Mouse (Mus musculus) liver, embryonic 14.5 days (tissue): ENCODE results near the gene Ttc39d. TPM values are rescaled to one million over a fixed set of nuclear protein-coding genes. Genes with fewer than 3 reads are reported as not detected.
A peak's percentile ranks its signal among the peaks of the same experiment; 100 is the strongest.

Experiments
- ATAC-seq: fragments of 200-750 bp; cut with Nextera tagmentation; 2 replicates; pipeline ENCODE4 v1.8.0; 2017; ENCODE audit warnings: moderate number of reproducible peaks, mild to moderate bottlenecking, moderate library complexity; ENCODE audit not compliant: insufficient read depth
- DNase-seq, 3 experiments: peaks; one replicate each; pipeline ENCODE4 v3.0.0-alpha.2; 2012 to 2013; ENCODE audit warnings: low read depth in 3 of 3, low spot score in 3 of 3
- H3K27ac ChIP-seq: fragments of 300-500 bp; sonication (generic); 2 replicates; pipeline ENCODE4 v1.5.1; 2014; ENCODE audit warnings: moderate library complexity, mild to moderate bottlenecking, control low read depth, inconsistent platforms
- H3K27me3 ChIP-seq: fragments of 300-500 bp; sonication (generic); 2 replicates; pipeline ENCODE4 v1.6.1; 2014; ENCODE audit warnings: mild to moderate bottlenecking, low read length, moderate library complexity; ENCODE audit not compliant: control insufficient read depth, insufficient read depth
- H3K36me3 ChIP-seq: fragments of 300-500 bp; sonication (generic); replicated peaks from 2 replicates; pipeline ENCODE4 v1.6.1; 2014; ENCODE audit warnings: low read depth; ENCODE audit not compliant: control insufficient read depth, insufficient read depth
- H3K4me1 ChIP-seq, 2 experiments: fragments of 200-500 bp in 1 of 2; fragments of 300-500 bp in 1 of 2; sonication (generic) in 1 of 2; replicated peaks; 2 replicates each; pipeline ENCODE4 v1.6.1; 2012 to 2014; ENCODE audit warnings: antibody characterized with exemption in 1 of 2, inconsistent platforms in 1 of 2, low read length in 1 of 2; ENCODE audit not compliant: control insufficient read depth in 2 of 2, insufficient read depth in 2 of 2
- H3K4me2 ChIP-seq: fragments of 300-500 bp; sonication (generic); 2 replicates; pipeline ENCODE4 v1.6.1; 2014; ENCODE audit warnings: low read depth, mild to moderate bottlenecking, control low read depth, moderate library complexity
- H3K4me3 ChIP-seq, 2 experiments: fragments of 200-500 bp in 1 of 2; fragments of 300-500 bp in 1 of 2; sonication (generic) in 1 of 2; 2 replicates each; pipeline ENCODE4 v1.5.1; 2012 to 2014; ENCODE audit warnings: low read depth in 2 of 2, low read length in 2 of 2, mild to moderate bottlenecking in 2 of 2, control low read depth in 1 of 2, inconsistent platforms in 1 of 2, moderate library complexity in 1 of 2; ENCODE audit not compliant: insufficient read depth in 1 of 2
- H3K9ac ChIP-seq: fragments of 300-500 bp; sonication (generic); replicated peaks from 2 replicates; pipeline ENCODE4 v1.6.1; 2014; ENCODE audit warnings: mild to moderate bottlenecking, control low read depth, moderate library complexity
- H3K9me3 ChIP-seq: fragments of 300-500 bp; sonication (generic); 2 replicates; pipeline ENCODE4 v1.6.1; 2016; ENCODE audit warnings: low read length, mixed read lengths; ENCODE audit not compliant: control insufficient read depth
- CTCF ChIP-seq: IDR thresholded peaks from 2 replicates; pipeline ENCODE4 v1.5.1; 2016; ENCODE audit warnings: antibody characterized with exemption, low read depth, control low read depth
- EP300 ChIP-seq: IDR thresholded peaks from 2 replicates; pipeline ENCODE4 v1.6.1; 2016; ENCODE audit warnings: antibody characterized with exemption, low read depth
- WGBS: fragments of 180-500 bp; shearing (Covaris S2); extraction: QIAGEN DNeasy Blood & Tissue Kit; methylation state at CpG from one replicate; pipeline ENCODE4 v1.1.7; 2014; ENCODE audit not compliant: insufficient replicate concordance; 5-methylcytosine and 5-hydroxymethylcytosine counted together
- polyA plus RNA-seq, 2 experiments: library from polyadenylated mRNA; depleted of rRNA in 1 of 2; stranded (reverse) in 1 of 2; unstranded in 1 of 2; fragments of >200 nt; fragmentation: Nextera tagmentation in 1 of 2; extraction: Ambion mirVana in 1 of 2; gene quantifications; 2 replicates each; pipeline versions ENCODE4 v1.2.1 to v1.2.3; 2012 to 2014

The Ttc39d gene
- polyA plus RNA-seq, 2 experiments = 0.02 TPM; not detected in 1

- H3K9me3 ChIP-seq = no peaks in the 10 kb centered on the region
- H3K9ac ChIP-seq = no peak overlapping the region
- DNase-seq = no peak
- no peak for ATAC-seq
- H3K4me3 ChIP-seq = no peak overlapping the region
- TF ChIP-seq CTCF (no peak), EP300 (no peak)
- no peaks in the 10 kb centered on the region for H3K27me3 ChIP-seq
- no peaks in the 10 kb centered on the region for H3K4me1 ChIP-seq
- no peaks in the 10 kb centered on the region for H3K36me3 ChIP-seq
- no peak overlapping the region for H3K27ac ChIP-seq
- H3K4me2 ChIP-seq = no peak overlapping the region
Observed at GRCm38 (mm10) chr17:80180468-80180867, 26.8 kb upstream of the Ttc39d start.

DNA sequence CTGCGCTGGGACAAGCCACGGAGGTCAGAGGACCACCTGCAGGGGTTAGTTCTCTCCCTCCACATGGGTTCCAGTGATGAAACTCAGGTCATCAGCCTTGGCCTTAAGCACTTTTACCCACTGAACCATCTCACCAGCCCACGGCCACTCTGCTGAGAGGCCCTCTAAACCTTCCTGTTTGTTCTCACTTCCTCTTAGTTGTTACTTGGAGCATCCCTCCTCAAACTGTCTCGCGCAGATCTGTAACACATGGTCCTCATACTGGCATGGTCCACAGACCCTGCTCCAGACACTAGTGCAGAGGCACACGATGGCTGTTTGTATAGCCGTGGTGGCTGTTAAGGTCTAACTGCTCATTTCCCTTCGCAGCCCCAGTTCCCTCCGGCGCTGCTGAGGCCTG, 23.6 kb upstream of the Ttc39d start:
- Histone ChIP-seq H3K27me3 (no peaks in the 10 kb centered on the region), H3K36me3 (no peaks in the 10 kb centered on the region), H3K4me1 (no peaks in the 10 kb centered on the region), H3K9me3 (no peaks in the 10 kb centered on the region), H3K27ac (no peak overlapping the region), H3K9ac (no peak overlapping the region), H3K4me2 (no peak overlapping the region), H3K4me3 (no peak overlapping the region)
- TF ChIP-seq CTCF (no peak), EP300 (no peak)
- no peak for DNase-seq
- 64% methylated on average over 10 of the region's 10 CpGs for WGBS
- ATAC-seq = no peak

DNA sequence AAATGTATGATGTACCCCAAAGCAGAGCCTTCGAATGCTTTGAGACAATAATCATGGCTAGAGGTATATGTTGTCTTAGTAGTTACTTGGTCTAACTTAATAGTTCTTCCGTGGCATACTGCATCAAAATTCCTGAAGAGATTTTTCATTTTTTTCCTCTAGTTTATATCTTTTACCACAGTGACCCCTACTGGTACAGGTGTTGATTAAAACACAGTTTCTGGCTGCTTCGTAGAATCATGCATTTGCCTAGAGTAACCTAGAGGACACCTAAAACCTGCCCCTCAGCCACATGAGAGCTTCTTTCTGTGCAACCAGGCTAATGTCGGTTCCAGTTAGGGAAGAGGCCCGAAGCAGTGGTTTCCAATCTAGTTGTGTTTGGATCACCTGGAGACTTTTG, 14.2 kb upstream of the Ttc39d start:
- H3K4me3 ChIP-seq = no peak overlapping the region
- no peak for DNase-seq
- no peak overlapping the region for H3K4me2 ChIP-seq
- H3K27ac ChIP-seq = no peak overlapping the region
- H3K36me3 ChIP-seq = peaks cover 4% of the 10 kb centered on the region
- H3K27me3 ChIP-seq = no peaks in the 10 kb centered on the region
- H3K9ac ChIP-seq = no peak overlapping the region
- ATAC-seq = no peak
- no peaks in the 10 kb centered on the region for H3K4me1 ChIP-seq
- no peak for TF ChIP-seq EP300
- peak; percentile 35; the same call in 1 of the 2 replicates for TF ChIP-seq CTCF
- no peaks in the 10 kb centered on the region for H3K9me3 ChIP-seq
- 56% methylated on average over 5 of the region's 5 CpGs for WGBS

- Histone ChIP-seq H3K4me1 (no peaks in the 10 kb centered on the region), H3K36me3 (peaks cover 44% of the 10 kb centered on the region), H3K4me2 (no peak overlapping the region), H3K9me3 (no peaks in the 10 kb centered on the region), H3K27me3 (no peaks in the 10 kb centered on the region), H3K9ac (no peak overlapping the region), H3K4me3 (no peak overlapping the region), H3K27ac (no peak overlapping the region)
- TF ChIP-seq CTCF (no peak), EP300 (no peak)
- ATAC-seq (peak; percentile 39), DNase-seq (no peak)
- 78% methylated on average over 3 of the region's 3 CpGs for WGBS
Observed at GRCm38 (mm10) chr17:80199160-80199778, 8.0 kb upstream of the Ttc39d start.

- no peak for ATAC-seq
- Histone ChIP-seq H3K27me3 (no peaks in the 10 kb centered on the region), H3K9me3 (no peaks in the 10 kb centered on the region), H3K4me2 (peak overlapping the region; percentile 98), H3K36me3 (peaks cover 48% of the 10 kb centered on the region), H3K4me1 (peaks cover 0 to 10% of the 10 kb centered on the region in 2 experiments; a peak in 2 of 4 replicates), H3K4me3 (peak overlapping the region; percentile 75 to 91), H3K9ac (peak overlapping the region; percentile 93), H3K27ac (no peak overlapping the region)
- WGBS = 12% methylated on average over 5 of the region's 5 CpGs
- DNase-seq = no peak
- TF ChIP-seq EP300 = no peak
- TF ChIP-seq CTCF = no peak
Observed at GRCm38 (mm10) chr17:80205657-80206056, 1.6 kb upstream of the Ttc39d start.
